Mouse (Mus musculus) kidney, adult 2 months (tissue): ENCODE measurements around the gene Tuba1b.

Experiments used
- CTCF ChIP-seq: fragments of 200-500 bp; conservative IDR thresholded peaks from 2 replicates; pipeline ENCODE4 v1.5.1; 2011; ENCODE audit warnings: low read depth, mild to moderate bottlenecking, control low read depth, low read length, moderate library complexity, mixed read lengths; ENCODE audit not compliant: insufficient read depth, insufficient read length
- POLR2A ChIP-seq: fragments of 200-500 bp; IDR thresholded peaks from one replicate; pipeline ENCODE4 v1.6.1; 2011; ENCODE audit warnings: low read depth, low read length, control low read depth

- TF ChIP-seq CTCF: peak; percentile 99; the same call in 1 of the 2 replicates
- TF ChIP-seq POLR2A: no peak
Observed at GRCm38 (mm10) chr15:98928598-98929240, 5.6 kb downstream of the Tuba1b start.
